Mouse (Mus musculus) bone marrow, adult 2 months (tissue): ENCODE results near the gene Pmm1.

ENCODE experiments used
- CTCF ChIP-seq: fragments of 200-500 bp; IDR thresholded peaks from 2 replicates; pipeline ENCODE4 v1.5.1; 2011; ENCODE audit warnings: low read length, control low read depth; ENCODE audit not compliant: control insufficient read depth, insufficient read depth
- POLR2A ChIP-seq: fragments of 200-500 bp; IDR thresholded peaks from 2 replicates; pipeline ENCODE4 v1.6.1; 2011; ENCODE audit warnings: low read depth, mild to moderate bottlenecking, control low read depth, low read length, borderline replicate concordance; ENCODE audit not compliant: control insufficient read depth

- TF ChIP-seq CTCF (no peak), POLR2A (no peak)
These were observed 52.8 kb downstream of the Pmm1 start for GRCm38 (mm10) chr15:81907953-81908352.
